Mouse (Mus musculus) kidney, embryonic 16.5 days (tissue): ENCODE measurements around the gene Dgkg. TPM values are rescaled to one million over a fixed set of nuclear protein-coding genes. Genes with fewer than 3 reads are reported as not detected.

Experiments
- ATAC-seq: fragments of 200-750 bp; cut with Nextera tagmentation; 2 replicates; pipeline ENCODE4 v1.8.0; 2017; ENCODE audit warnings: moderate TSS enrichment; ENCODE audit not compliant: low FRiP score, low TSS enrichment
- H3K27ac ChIP-seq: fragments of 300-500 bp; sonication (generic); 2 replicates; pipeline ENCODE4 v1.5.1; 2014; ENCODE audit warnings: low read length
- H3K27me3 ChIP-seq: fragments of 300-500 bp; sonication (generic); 2 replicates; pipeline ENCODE4 v1.6.1; 2014; ENCODE audit warnings: low read length, control low read depth, mixed read lengths; ENCODE audit not compliant: insufficient read depth
- H3K36me3 ChIP-seq: fragments of 300-500 bp; sonication (generic); 2 replicates; pipeline ENCODE4 v1.6.1; 2014; ENCODE audit warnings: low read length, control low read depth, mixed read lengths; ENCODE audit not compliant: insufficient read depth
- H3K4me1 ChIP-seq: fragments of 300-500 bp; sonication (generic); 2 replicates; pipeline ENCODE4 v1.6.1; 2014; ENCODE audit warnings: low read length, control low read depth, mixed read lengths; ENCODE audit not compliant: insufficient read depth
- H3K4me2 ChIP-seq: fragments of 300-500 bp; sonication (generic); replicated peaks from 2 replicates; pipeline ENCODE4 v1.6.1; 2014; ENCODE audit warnings: low read depth, low read length
- H3K4me3 ChIP-seq: fragments of 300-500 bp; sonication (generic); 2 replicates; pipeline ENCODE4 v1.5.1; 2014; ENCODE audit warnings: mild to moderate bottlenecking, low read length
- H3K9ac ChIP-seq: fragments of 300-500 bp; sonication (generic); replicated peaks from 2 replicates; pipeline ENCODE4 v1.6.1; 2014; ENCODE audit warnings: low read length
- H3K9me3 ChIP-seq: fragments of 300-500 bp; sonication (generic); 2 replicates; pipeline ENCODE4 v1.6.1; 2016; ENCODE audit warnings: low read length, control low read depth
- WGBS: fragments of 180-500 bp; shearing (Covaris S2); extraction: QIAGEN DNeasy Blood & Tissue Kit; methylation state at CpG from one replicate; pipeline ENCODE4 v1.1.7; 2014; 5-methylcytosine and 5-hydroxymethylcytosine counted together
- polyA plus RNA-seq: library from polyadenylated mRNA; unstranded; fragments of >200 nt; fragmentation: Nextera tagmentation; extraction: Ambion mirVana; gene quantifications from 2 replicates; pipeline ENCODE4 v1.2.1, GENCODE M21; 2015

The Dgkg gene
- polyA plus RNA-seq, 1 experiment from 2014 or later = 0.51 TPM

DNA sequence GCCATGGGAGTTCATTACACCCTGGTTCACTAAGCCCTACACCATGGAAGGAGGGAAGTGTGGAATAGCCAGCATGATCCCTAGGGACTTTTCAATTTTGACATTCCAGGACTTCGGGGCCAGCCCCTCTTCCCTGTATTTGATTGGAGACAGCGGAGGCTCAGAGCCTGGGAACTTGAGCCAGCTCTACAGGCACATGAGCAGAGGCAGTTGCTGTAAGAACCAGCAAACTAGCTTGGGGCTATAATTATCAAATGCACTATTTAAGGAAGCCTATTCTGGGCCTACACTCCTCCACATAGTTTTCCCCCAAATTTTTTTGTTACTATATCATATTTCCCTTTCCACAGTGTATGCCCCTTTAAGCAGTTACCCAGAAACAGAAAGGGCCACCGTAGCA lies 22.6 kb upstream of the Dgkg start:
- Histone ChIP-seq H3K27ac (no peak overlapping the region), H3K4me1 (no peaks in the 10 kb centered on the region), H3K9me3 (no peaks in the 10 kb centered on the region), H3K9ac (no peak overlapping the region), H3K4me2 (no peak overlapping the region), H3K4me3 (no peak overlapping the region), H3K36me3 (no peaks in the 10 kb centered on the region), H3K27me3 (no peaks in the 10 kb centered on the region)
- 70% methylated on average over 3 of the region's 3 CpGs for WGBS
- ATAC-seq = no peak

DNA sequence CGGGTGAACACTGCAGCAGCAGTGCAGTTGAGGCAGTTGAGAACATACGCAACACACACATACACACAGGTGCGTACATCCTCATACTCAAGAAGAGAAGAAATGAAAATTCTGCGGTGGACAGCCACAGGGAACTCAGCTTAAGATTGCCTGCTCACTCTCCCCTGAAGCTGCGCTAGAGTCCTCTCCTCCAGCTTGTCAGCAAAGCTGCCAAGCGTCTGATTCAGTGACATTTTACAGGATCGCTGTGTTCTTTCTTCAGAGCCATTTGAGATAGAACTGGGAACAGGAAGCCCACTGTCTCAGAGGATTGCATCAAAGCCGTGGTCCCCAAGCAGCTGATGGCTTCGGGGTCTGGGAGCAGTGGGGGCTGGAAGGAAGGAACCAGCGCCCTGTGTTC lies 17.6 kb upstream of the Dgkg start:
- 86% methylated on average over 10 of the region's 10 CpGs for WGBS
- ATAC-seq = no peak
- Histone ChIP-seq H3K4me3 (no peak overlapping the region), H3K4me1 (no peaks in the 10 kb centered on the region), H3K36me3 (no peaks in the 10 kb centered on the region), H3K9ac (no peak overlapping the region), H3K4me2 (no peak overlapping the region), H3K9me3 (no peaks in the 10 kb centered on the region), H3K27ac (no peak overlapping the region), H3K27me3 (no peaks in the 10 kb centered on the region)

DNA sequence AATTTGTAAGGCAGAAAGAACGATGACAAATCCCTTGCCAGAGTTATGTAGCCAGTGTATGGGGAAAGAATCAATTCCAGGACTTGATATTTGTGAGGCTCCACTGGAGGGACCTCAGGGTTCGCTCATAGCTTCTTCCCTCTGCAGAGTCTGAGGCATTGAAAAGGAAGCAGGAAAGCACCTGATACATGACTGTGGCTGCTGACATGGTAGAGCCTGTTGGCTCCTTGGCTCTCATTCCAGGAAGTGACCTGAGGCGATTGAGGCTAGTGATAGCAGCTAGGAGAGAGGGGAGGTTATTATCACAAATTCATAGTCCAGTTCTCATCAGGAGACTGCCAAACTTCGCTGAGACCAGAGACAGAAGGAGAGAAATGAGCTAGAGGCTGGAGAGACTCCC lies 17.1 kb upstream of the Dgkg start:
- Histone ChIP-seq H3K9ac (no peak overlapping the region), H3K4me1 (no peaks in the 10 kb centered on the region), H3K27me3 (no peaks in the 10 kb centered on the region), H3K27ac (no peak overlapping the region), H3K9me3 (no peaks in the 10 kb centered on the region), H3K36me3 (no peaks in the 10 kb centered on the region), H3K4me2 (no peak overlapping the region), H3K4me3 (no peak overlapping the region)
- ATAC-seq = no peak
- WGBS = 69% methylated on average over 4 of the region's 4 CpGs

GRCm38 (mm10) chr16:22664033-22664432 lies 7.0 kb upstream of the Dgkg start:
- no peak for ATAC-seq
- WGBS = 80% methylated on average over 4 of the region's 4 CpGs
- H3K36me3 ChIP-seq = no peaks in the 10 kb centered on the region
- 0 out of 2 replicates have a peak, but pooled peaks cover 2% of the 10 kb centered on the region for H3K4me1 ChIP-seq
- no peak overlapping the region for H3K4me2 ChIP-seq
- no peak overlapping the region for H3K9ac ChIP-seq
- H3K9me3 ChIP-seq = no peaks in the 10 kb centered on the region
- H3K4me3 ChIP-seq = no peak overlapping the region
- no peak overlapping the region for H3K27ac ChIP-seq
- H3K27me3 ChIP-seq = no peaks in the 10 kb centered on the region

DNA sequence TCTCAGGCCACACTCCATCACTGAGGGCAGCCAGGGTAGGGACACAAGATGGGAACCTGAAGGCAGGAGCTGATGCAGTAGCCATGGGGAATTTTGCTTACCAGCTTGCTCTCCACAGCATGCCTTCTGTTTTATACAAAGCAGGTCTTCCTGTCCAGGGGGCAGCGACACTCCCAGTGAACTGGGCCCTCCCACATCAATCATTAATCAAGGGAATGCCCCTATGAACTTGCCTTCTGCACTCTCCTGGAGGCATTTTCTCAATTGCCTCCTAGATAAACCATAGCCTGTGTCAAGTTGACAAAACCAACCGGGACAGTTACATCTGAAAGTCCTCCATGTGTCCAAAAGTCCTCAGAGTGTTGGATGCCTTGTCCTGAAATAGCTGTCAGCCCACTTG lies 6.1 kb upstream of the Dgkg start:
- Histone ChIP-seq H3K9ac (no peak overlapping the region), H3K27ac (no peak overlapping the region), H3K4me2 (no peak overlapping the region), H3K4me1 (0 out of 2 replicates have a peak, but pooled peaks cover 2% of the 10 kb centered on the region), H3K36me3 (no peaks in the 10 kb centered on the region), H3K4me3 (no peak overlapping the region), H3K9me3 (no peaks in the 10 kb centered on the region), H3K27me3 (peaks cover 5% of the 10 kb centered on the region; the same call in 1 of the 2 replicates)
- WGBS = 15% methylated on average over 2 of the region's 2 CpGs
- peak; percentile 71; the same call in 1 of the 2 replicates for ATAC-seq

DNA sequence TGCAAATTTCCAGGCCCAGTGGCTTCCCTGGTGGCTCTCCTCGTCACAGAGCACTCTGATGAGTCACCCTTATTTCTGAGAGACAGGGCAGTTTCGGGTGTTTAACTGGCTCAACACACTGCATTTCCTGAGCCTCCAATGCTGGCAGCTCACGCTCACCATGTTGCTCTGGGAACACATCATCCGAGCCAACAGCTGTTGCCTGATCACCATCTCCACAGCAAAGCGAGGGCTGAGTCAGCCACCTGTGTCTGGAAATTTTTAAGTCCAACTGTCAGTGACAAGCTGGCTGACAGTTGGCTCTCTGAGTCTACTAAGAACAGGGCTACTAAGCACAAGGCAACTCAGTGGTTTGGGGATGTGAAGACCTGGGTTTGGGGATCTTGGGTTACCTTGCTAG lies 4.1 kb upstream of the Dgkg start:
- Histone ChIP-seq H3K4me3 (no peak overlapping the region), H3K9me3 (no peaks in the 10 kb centered on the region), H3K4me1 (peaks cover 8% of the 10 kb centered on the region; the same call in 1 of the 2 replicates), H3K36me3 (no peaks in the 10 kb centered on the region), H3K9ac (no peak overlapping the region), H3K27ac (no peak overlapping the region), H3K4me2 (no peak overlapping the region), H3K27me3 (peaks cover 26% of the 10 kb centered on the region)
- ATAC-seq = no peak
- 57% methylated on average over 5 of the region's 5 CpGs for WGBS

DNA sequence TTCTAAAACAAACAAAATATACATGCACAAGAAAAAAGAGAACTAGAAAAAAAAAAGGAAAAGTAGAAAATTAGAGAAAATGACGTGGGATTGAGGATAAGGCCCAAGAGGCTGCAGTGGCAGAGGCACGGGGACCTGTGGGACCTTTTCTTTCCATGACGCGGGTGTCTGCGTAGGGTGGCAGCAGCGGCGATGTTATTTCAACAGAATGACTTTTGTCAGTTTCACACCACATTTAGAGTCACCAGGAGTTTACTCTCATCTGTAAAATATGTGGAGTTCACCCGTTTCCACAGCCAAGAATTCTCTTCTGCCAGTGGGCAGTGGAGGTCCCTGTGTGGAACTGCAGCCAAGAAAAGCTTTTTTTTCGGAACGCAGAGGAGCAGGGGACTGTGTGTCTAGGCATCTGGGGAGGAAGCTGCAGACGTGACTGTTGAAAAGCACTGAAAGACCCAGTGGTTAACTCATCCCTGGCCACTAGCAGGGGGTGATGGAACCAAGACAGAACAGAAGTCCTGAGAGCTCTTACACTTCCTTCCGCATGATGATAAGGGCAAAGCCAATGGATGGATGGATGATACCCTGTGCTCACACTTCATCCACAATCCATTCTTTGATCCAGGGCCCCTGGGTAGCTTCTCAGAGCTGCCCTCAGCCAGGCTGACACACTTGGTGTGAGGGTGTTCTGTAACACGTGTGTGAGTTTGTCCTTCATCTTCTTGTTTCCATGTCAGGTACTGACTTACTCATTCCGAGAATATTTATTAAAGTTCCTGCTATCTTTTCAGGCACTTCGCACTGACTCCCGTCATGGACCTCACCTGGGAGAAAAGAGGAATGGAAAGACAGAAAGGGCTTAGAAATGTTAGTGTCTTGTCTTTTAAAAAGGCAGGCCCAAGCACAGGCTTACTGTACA lies 1.1 kb upstream of the Dgkg start:
- H3K36me3 ChIP-seq = no peaks in the 10 kb centered on the region
- peaks cover 43% of the 10 kb centered on the region for H3K27me3 ChIP-seq
- 71% methylated on average over 16 of the region's 16 CpGs for WGBS
- no peak overlapping the region for H3K4me2 ChIP-seq
- H3K4me1 ChIP-seq = peaks cover 5% of the 10 kb centered on the region; the same call in 1 of the 2 replicates
- no peaks in the 10 kb centered on the region for H3K9me3 ChIP-seq
- H3K4me3 ChIP-seq = no peak overlapping the region
- H3K9ac ChIP-seq = no peak overlapping the region
- H3K27ac ChIP-seq = no peak overlapping the region
- no peak for ATAC-seq

DNA sequence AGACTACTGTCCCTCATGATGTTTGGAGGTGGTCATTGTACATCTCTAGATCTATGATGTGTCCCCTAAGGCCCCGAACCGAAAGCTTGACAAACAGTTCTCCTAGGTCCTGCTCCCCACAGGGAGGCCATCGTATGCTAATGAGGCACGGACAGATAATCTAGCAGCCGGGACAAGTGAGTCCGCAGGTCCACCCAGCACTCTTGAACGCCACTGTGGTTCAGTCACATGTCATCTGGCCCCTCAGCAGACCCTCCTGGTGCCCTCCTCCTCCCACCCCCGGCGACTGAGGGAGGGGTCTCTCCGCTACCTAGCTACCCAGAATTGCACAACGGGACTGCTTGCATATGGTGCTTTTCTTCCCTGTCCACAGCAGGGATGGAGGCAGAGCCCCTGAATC lies 1.2 kb downstream of the Dgkg start:
- H3K27me3 ChIP-seq = peaks cover 43% of the 10 kb centered on the region
- 10% methylated on average over 11 of the region's 11 CpGs for WGBS
- H3K4me3 ChIP-seq = peak overlapping the region; percentile 48; the same call in 1 of the 2 replicates
- H3K9me3 ChIP-seq = no peaks in the 10 kb centered on the region
- no peak for ATAC-seq
- H3K4me2 ChIP-seq = peak overlapping the region; percentile 69; the same call in 1 of the 2 replicates
- no peaks in the 10 kb centered on the region for H3K36me3 ChIP-seq
- H3K27ac ChIP-seq = no peak overlapping the region
- H3K9ac ChIP-seq = no peak overlapping the region
- peaks cover 5% of the 10 kb centered on the region; the same call in 1 of the 2 replicates for H3K4me1 ChIP-seq

DNA sequence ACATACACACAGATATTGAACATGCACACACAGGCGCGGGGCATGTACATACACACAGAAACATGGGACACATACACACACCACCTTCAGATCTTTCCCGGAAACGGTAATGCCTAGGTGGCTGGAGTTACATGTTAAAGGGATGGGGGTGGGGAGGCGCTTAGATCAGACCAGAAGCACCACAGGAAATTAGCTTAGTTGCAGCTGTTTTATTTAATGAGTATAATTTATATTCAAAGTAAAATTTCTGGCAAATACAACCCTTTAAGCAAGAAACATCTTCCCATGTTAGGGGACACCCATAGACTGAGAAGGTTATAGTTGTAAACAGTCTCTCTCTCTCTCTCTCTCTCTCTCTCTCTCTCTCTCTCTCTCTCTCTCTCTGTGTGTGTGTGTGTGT lies 1.8 kb downstream of the Dgkg start:
- H3K9me3 ChIP-seq = no peaks in the 10 kb centered on the region
- no peaks in the 10 kb centered on the region for H3K36me3 ChIP-seq
- 63% methylated on average over 5 of the region's 5 CpGs for WGBS
- no peak overlapping the region for H3K27ac ChIP-seq
- no peak overlapping the region for H3K9ac ChIP-seq
- no peak overlapping the region for H3K4me3 ChIP-seq
- no peak overlapping the region for H3K4me2 ChIP-seq
- peaks cover 5% of the 10 kb centered on the region; the same call in 1 of the 2 replicates for H3K4me1 ChIP-seq
- ATAC-seq = no peak
- peaks cover 43% of the 10 kb centered on the region for H3K27me3 ChIP-seq

- H3K36me3 ChIP-seq = no peaks in the 10 kb centered on the region
- H3K27me3 ChIP-seq = peaks cover 43% of the 10 kb centered on the region
- no peak overlapping the region for H3K4me2 ChIP-seq
- 33% methylated on average over 2 of the region's 2 CpGs for WGBS
- no peak overlapping the region for H3K4me3 ChIP-seq
- ATAC-seq = no peak
- no peak overlapping the region for H3K27ac ChIP-seq
- H3K9ac ChIP-seq = no peak overlapping the region
- H3K9me3 ChIP-seq = no peaks in the 10 kb centered on the region
- H3K4me1 ChIP-seq = peaks cover 5% of the 10 kb centered on the region; the same call in 1 of the 2 replicates
Observed at GRCm38 (mm10) chr16:22654477-22654835, 2.6 kb downstream of the Dgkg start.
